Mouse (Mus musculus): ENCODE data around the gene Clip3.

DNA sequence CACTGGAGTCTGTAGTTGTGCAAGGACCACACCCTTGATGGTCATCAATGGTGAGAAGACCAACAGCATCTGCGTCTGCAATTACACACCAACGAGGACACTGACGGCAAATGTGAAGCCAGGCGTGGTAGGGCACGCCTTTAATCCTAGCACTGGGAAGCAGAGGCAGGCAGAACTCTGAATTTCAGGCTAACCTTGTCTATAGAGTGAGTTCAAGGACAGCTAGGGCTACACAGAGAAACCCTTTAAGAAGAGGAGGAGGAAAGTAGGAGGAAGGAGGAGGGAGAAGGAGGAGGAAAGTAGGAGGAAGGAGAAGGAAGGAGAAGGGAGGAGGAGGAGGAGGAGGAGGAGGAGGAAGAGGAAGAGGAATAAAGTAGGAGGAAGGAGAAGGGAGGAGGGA, 26.0 kb upstream of the Clip3 start:
- TF ChIP-seq POLR2A (IDR thresholded peaks at IDR 0.05; ENCODE audit: insufficient read depth, low read depth, low read length) (no peak), CTCF (IDR thresholded peaks at IDR 0.05; ENCODE audit: insufficient read depth, low read depth, low read length) (no peak)

Data from olfactory bulb, adult 2 months (tissue).